Mouse (Mus musculus): Measurements from ENCODE around the gene Inip. TPM values are rescaled to one million over a fixed set of nuclear protein-coding genes. Genes with fewer than 3 reads are reported as not detected.
A peak's percentile ranks its signal among the peaks of the same experiment; 100 is the strongest.

Gene Inip
- polyA plus RNA-seq, 1 experiment from 2014 or later = 64.6 TPM

GRCm38 (mm10) chr4:59757452-59758435 lies 43.6 kb downstream of the Inip start:
- H3K36me3 ChIP-seq (ENCODE audit: control insufficient read depth, insufficient read depth, low read length) = peaks cover 2% of the 10 kb centered on the region
- H3K9ac ChIP-seq (replicated peaks; ENCODE audit: low read length) = no peak overlapping the region
- H3K27ac ChIP-seq (replicated peaks; ENCODE audit: low read depth, low read length) = no peak overlapping the region
- H3K4me3 ChIP-seq (replicated peaks; ENCODE audit: low read depth, low read length) = no peak overlapping the region
- DNase-seq = no peak
- no peak overlapping the region for H3K4me2 ChIP-seq (ENCODE audit: low read length)
- no peaks in the 10 kb centered on the region for H3K27me3 ChIP-seq (ENCODE audit: control insufficient read depth, insufficient read depth, low read length)
- WGBS = 84% methylated on average over 12 of the region's 12 CpGs
- H3K4me1 ChIP-seq (ENCODE audit: control insufficient read depth, insufficient read depth, low read length) = no peaks in the 10 kb centered on the region
- ATAC-seq (ENCODE audit: low FRiP score, low TSS enrichment) = no peak
- no peaks in the 10 kb centered on the region for H3K9me3 ChIP-seq (ENCODE audit: control insufficient read depth, low read length)

DNA sequence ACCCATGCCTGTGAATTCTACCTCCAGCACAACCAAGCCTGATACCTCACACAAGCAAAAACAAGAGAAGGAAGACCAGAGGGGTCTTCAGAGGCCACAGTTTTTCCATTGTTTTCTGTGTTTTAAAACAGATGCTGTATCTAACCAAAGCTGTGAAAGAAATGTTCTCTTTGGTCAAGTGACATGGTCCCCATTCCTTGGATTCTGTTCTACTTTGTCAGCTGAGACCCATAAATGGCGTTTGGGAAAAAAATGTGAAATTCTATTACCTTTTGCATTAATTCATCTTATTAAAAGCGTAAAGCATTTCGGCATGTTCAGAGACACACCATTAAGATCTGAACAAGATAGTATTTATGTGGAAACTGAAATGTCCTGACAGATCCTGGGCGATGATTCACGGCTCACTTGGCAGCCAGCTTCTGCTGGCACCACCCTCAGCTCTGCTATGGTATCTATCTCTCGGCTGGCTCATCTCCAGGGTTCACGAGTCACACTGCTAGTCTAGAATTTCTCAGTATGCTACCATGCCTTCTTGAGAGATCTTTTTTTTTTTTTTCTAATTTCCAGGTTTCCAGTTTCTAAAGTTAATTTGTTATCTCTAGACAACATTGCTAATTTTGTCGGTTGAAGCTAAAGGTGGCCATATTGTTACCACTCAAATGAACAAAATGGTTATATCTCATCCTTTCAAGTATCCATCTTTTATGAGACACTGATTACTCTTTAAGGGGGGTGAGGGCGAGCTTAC lies 44.9 kb downstream of the Inip start:
- Histone ChIP-seq H3K27me3 (ENCODE audit: control insufficient read depth, insufficient read depth, low read length) (no peaks in the 10 kb centered on the region), H3K9ac (replicated peaks; ENCODE audit: low read length) (no peak overlapping the region), H3K4me2 (ENCODE audit: low read length) (no peak overlapping the region), H3K4me1 (ENCODE audit: control insufficient read depth, insufficient read depth, low read length) (no peaks in the 10 kb centered on the region), H3K27ac (replicated peaks; ENCODE audit: low read depth, low read length) (no peak overlapping the region), H3K4me3 (replicated peaks; ENCODE audit: low read depth, low read length) (no peak overlapping the region), H3K36me3 (ENCODE audit: control insufficient read depth, insufficient read depth, low read length) (peaks cover 9% of the 10 kb centered on the region), H3K9me3 (ENCODE audit: control insufficient read depth, low read length) (no peaks in the 10 kb centered on the region)
- DNase-seq (no peak), ATAC-seq (ENCODE audit: low FRiP score, low TSS enrichment) (no peak)
- 85% methylated on average over 9 of the region's 9 CpGs for WGBS

GRCm38 (mm10) chr4:59753491-59754140 lies 47.8 kb downstream of the Inip start:
- ATAC-seq (ENCODE audit: low FRiP score, low TSS enrichment) = no peak
- Histone ChIP-seq H3K36me3 (ENCODE audit: control insufficient read depth, insufficient read depth, low read length) (peaks cover 9% of the 10 kb centered on the region), H3K27ac (replicated peaks; ENCODE audit: low read depth, low read length) (no peak overlapping the region), H3K9me3 (ENCODE audit: control insufficient read depth, low read length) (no peaks in the 10 kb centered on the region), H3K4me3 (replicated peaks; ENCODE audit: low read depth, low read length) (no peak overlapping the region), H3K4me1 (ENCODE audit: control insufficient read depth, insufficient read depth, low read length) (no peaks in the 10 kb centered on the region), H3K4me2 (ENCODE audit: low read length) (no peak overlapping the region), H3K9ac (replicated peaks; ENCODE audit: low read length) (no peak overlapping the region), H3K27me3 (ENCODE audit: control insufficient read depth, insufficient read depth, low read length) (no peaks in the 10 kb centered on the region)
- peak; percentile 19 for DNase-seq
- WGBS = 64% methylated on average over 13 of the region's 13 CpGs

DNA sequence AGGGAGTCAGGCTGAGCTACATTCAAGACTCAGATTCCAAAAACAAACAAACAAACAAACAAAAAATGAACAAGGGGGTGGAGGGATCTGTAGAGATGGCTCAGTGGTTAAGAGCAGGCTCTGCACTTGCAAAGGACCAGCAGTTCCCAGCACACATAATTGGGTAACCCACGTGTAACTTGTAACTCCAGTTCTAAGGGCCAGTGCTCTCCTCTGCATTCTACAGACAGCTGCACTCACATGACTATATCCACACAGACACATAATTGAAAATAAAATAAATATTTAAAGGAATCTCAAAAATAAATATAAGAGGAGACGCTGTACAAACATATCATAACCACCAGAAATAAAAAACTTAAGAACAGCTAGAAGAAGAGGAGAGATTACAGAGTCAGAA lies 61.5 kb downstream of the Inip start:
- H3K27me3 ChIP-seq (ENCODE audit: control insufficient read depth, insufficient read depth, low read length) = no peaks in the 10 kb centered on the region
- 92% methylated on average over 2 of the region's 2 CpGs for WGBS
- H3K9ac ChIP-seq (replicated peaks; ENCODE audit: low read length) = no peak overlapping the region
- DNase-seq = no peak
- no peak overlapping the region for H3K4me3 ChIP-seq (replicated peaks; ENCODE audit: low read depth, low read length)
- ATAC-seq (ENCODE audit: low FRiP score, low TSS enrichment) = no peak
- H3K4me2 ChIP-seq (ENCODE audit: low read length) = no peak overlapping the region
- no peaks in the 10 kb centered on the region for H3K36me3 ChIP-seq (ENCODE audit: control insufficient read depth, insufficient read depth, low read length)
- H3K9me3 ChIP-seq (ENCODE audit: control insufficient read depth, low read length) = no peaks in the 10 kb centered on the region
- no peaks in the 10 kb centered on the region for H3K4me1 ChIP-seq (ENCODE audit: control insufficient read depth, insufficient read depth, low read length)
- H3K27ac ChIP-seq (replicated peaks; ENCODE audit: low read depth, low read length) = no peak overlapping the region

DNA sequence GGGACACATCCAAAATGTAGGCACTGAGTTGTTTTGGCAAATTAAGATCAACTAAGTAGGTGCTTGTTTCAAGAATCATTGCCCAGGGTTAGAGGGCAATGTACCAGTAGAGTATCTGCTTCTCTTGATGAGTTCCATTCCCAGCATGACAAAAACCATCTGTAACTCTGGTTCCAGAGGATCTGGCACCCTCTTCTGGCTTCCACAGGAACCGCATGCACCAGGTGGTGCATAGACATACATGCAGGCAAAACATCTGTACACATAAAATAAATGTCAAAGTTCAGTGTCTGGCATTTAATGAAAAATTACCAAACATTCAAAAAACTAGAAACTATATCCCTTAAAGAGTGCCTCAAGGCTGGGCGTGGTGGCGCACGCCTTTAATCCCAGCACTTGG lies 62.1 kb downstream of the Inip start:
- no peak for DNase-seq
- no peak for ATAC-seq (ENCODE audit: low FRiP score, low TSS enrichment)
- Histone ChIP-seq H3K36me3 (ENCODE audit: control insufficient read depth, insufficient read depth, low read length) (no peaks in the 10 kb centered on the region), H3K9me3 (ENCODE audit: control insufficient read depth, low read length) (no peaks in the 10 kb centered on the region), H3K4me3 (replicated peaks; ENCODE audit: low read depth, low read length) (no peak overlapping the region), H3K9ac (replicated peaks; ENCODE audit: low read length) (no peak overlapping the region), H3K4me2 (ENCODE audit: low read length) (no peak overlapping the region), H3K27me3 (ENCODE audit: control insufficient read depth, insufficient read depth, low read length) (no peaks in the 10 kb centered on the region), H3K4me1 (ENCODE audit: control insufficient read depth, insufficient read depth, low read length) (no peaks in the 10 kb centered on the region), H3K27ac (replicated peaks; ENCODE audit: low read depth, low read length) (no peak overlapping the region)
- over 99% methylated on average over 4 of the region's 4 CpGs for WGBS

DNA sequence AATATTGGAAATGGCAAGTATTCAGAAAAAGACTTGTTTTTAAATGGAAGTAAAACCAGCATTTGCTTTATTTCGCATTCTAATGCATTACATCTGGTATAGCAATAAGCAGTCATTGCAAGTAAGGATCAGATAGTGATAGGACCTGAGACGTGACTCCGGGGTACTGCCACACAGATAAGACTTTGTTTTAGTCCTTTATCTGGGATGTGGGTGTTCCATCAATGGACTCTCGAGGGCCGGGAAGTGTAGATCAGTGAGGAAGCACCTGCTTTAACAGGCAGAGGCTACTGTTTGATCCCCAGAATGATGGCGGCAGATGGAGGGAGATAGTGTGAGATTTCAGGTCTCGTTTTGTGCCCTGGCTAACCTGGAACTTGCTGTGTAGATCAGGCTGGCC lies 69.8 kb downstream of the Inip start:
- H3K36me3 ChIP-seq (ENCODE audit: control insufficient read depth, insufficient read depth, low read length) = no peaks in the 10 kb centered on the region
- 93% methylated on average over 7 of the region's 7 CpGs for WGBS
- 0 out of 2 replicates have a peak, but pooled peaks cover 3% of the 10 kb centered on the region for H3K4me1 ChIP-seq (ENCODE audit: control insufficient read depth, insufficient read depth, low read length)
- no peak for ATAC-seq (ENCODE audit: low FRiP score, low TSS enrichment)
- no peak for DNase-seq
- no peak overlapping the region for H3K4me3 ChIP-seq (replicated peaks; ENCODE audit: low read depth, low read length)
- H3K27me3 ChIP-seq (ENCODE audit: control insufficient read depth, insufficient read depth, low read length) = no peaks in the 10 kb centered on the region
- H3K27ac ChIP-seq (replicated peaks; ENCODE audit: low read depth, low read length) = no peak overlapping the region
- no peaks in the 10 kb centered on the region for H3K9me3 ChIP-seq (ENCODE audit: control insufficient read depth, low read length)
- no peak overlapping the region for H3K4me2 ChIP-seq (ENCODE audit: low read length)
- no peak overlapping the region for H3K9ac ChIP-seq (replicated peaks; ENCODE audit: low read length)

DNA sequence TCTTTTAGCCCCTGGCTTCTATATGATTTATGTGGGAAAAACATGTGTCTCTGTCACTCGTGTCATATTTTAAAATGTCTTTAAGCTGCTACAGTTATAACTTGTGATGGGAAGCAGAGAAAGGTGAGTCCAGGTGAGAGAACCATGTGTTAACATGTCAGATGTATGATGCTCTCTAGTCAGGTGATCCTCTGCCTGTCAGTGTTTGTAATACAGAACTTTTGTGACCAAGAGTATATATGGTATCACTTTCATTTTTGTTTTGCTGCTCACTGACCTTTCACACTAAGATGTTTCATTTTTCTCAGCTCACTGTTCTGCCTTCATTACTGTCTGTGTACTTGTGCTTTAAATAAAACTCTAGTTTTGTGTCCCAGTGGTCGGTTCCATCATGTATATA lies 72.5 kb downstream of the Inip start:
- Histone ChIP-seq H3K36me3 (ENCODE audit: control insufficient read depth, insufficient read depth, low read length) (no peaks in the 10 kb centered on the region), H3K4me2 (ENCODE audit: low read length) (no peak overlapping the region), H3K9me3 (ENCODE audit: control insufficient read depth, low read length) (no peaks in the 10 kb centered on the region), H3K4me1 (ENCODE audit: control insufficient read depth, insufficient read depth, low read length) (0 out of 2 replicates have a peak, but pooled peaks cover 3% of the 10 kb centered on the region), H3K27me3 (ENCODE audit: control insufficient read depth, insufficient read depth, low read length) (no peaks in the 10 kb centered on the region), H3K27ac (replicated peaks; ENCODE audit: low read depth, low read length) (no peak overlapping the region), H3K4me3 (replicated peaks; ENCODE audit: low read depth, low read length) (no peak overlapping the region), H3K9ac (replicated peaks; ENCODE audit: low read length) (no peak overlapping the region)
- ATAC-seq (ENCODE audit: low FRiP score, low TSS enrichment) (no peak), DNase-seq (no peak)
- 89% methylated on average over 2 of the region's 2 CpGs for WGBS

- H3K36me3 ChIP-seq (ENCODE audit: control insufficient read depth, insufficient read depth, low read length) = no peaks in the 10 kb centered on the region
- H3K27me3 ChIP-seq (ENCODE audit: control insufficient read depth, insufficient read depth, low read length) = no peaks in the 10 kb centered on the region
- no peaks in the 10 kb centered on the region for H3K9me3 ChIP-seq (ENCODE audit: control insufficient read depth, low read length)
- no peak overlapping the region for H3K4me3 ChIP-seq (replicated peaks; ENCODE audit: low read depth, low read length)
- H3K4me2 ChIP-seq (ENCODE audit: low read length) = no peak overlapping the region
- DNase-seq (no peak), ATAC-seq (ENCODE audit: low FRiP score, low TSS enrichment) (no peak)
- H3K9ac ChIP-seq (replicated peaks; ENCODE audit: low read length) = no peak overlapping the region
- 70% methylated on average over 9 of the region's 9 CpGs for WGBS
- H3K27ac ChIP-seq (replicated peaks; ENCODE audit: low read depth, low read length) = no peak overlapping the region
- 0 out of 2 replicates have a peak, but pooled peaks cover 3% of the 10 kb centered on the region for H3K4me1 ChIP-seq (ENCODE audit: control insufficient read depth, insufficient read depth, low read length)
Observed at GRCm38 (mm10) chr4:59727878-59728261, 73.5 kb downstream of the Inip start.

All from midbrain, embryonic 14.5 days (tissue).